Mouse (Mus musculus): Measurements from ENCODE around the gene Iqcd. TPM values are rescaled to one million over a fixed set of nuclear protein-coding genes. Genes with fewer than 3 reads are reported as not detected.

Gene Iqcd
- polyA plus RNA-seq, 3 experiments from 2014 or later, result 0.91 TPM; not detected in 2

- peak; percentile 57 for ATAC-seq
Measured at GRCm38 (mm10) chr5:120604839-120605238, 16.0 kb downstream of the Iqcd start.

- ATAC-seq, result no peak
Measured at GRCm38 (mm10) chr5:120605241-120605661, 16.4 kb downstream of the Iqcd start.

GRCm38 (mm10) chr5:120605688-120606087, 16.9 kb downstream of the Iqcd start:
- ATAC-seq, result peak; percentile 84

GRCm38 (mm10) chr5:120606590-120607200, 17.9 kb downstream of the Iqcd start:
- no peak for ATAC-seq

GRCm38 (mm10) chr5:120607335-120607734, 18.5 kb downstream of the Iqcd start:
- no peak for ATAC-seq

- ATAC-seq, result no peak
Measured at GRCm38 (mm10) chr5:120609246-120609775, 20.5 kb downstream of the Iqcd start.

- ATAC-seq, result no peak
Measured at GRCm38 (mm10) chr5:120610906-120611305, 22.1 kb downstream of the Iqcd start.

- no peak for ATAC-seq
Measured at GRCm38 (mm10) chr5:120611416-120611815, 22.6 kb downstream of the Iqcd start.

- peak; percentile 76 for ATAC-seq
Measured at GRCm38 (mm10) chr5:120612442-120612821, 23.6 kb downstream of the Iqcd start, which contains the start of the genes Rita1 and Ddx54. Rita1 (minus strand) TSS chr5:120612589. Ddx54 (plus strand) TSS chr5:120612739.

GRCm38 (mm10) chr5:120612822-120613604, 24.2 kb downstream of the Iqcd start:
- peak; percentile 86 for ATAC-seq

GRCm38 (mm10) chr5:120615903-120616302, 27.1 kb downstream of the Iqcd start:
- no peak for ATAC-seq

GRCm38 (mm10) chr5:120618778-120619177, 30.0 kb downstream of the Iqcd start:
- ATAC-seq, result no peak

- no peak for ATAC-seq
Measured at GRCm38 (mm10) chr5:120619201-120619600, 30.4 kb downstream of the Iqcd start.

GRCm38 (mm10) chr5:120620375-120621077, 31.7 kb downstream of the Iqcd start:
- ATAC-seq, result peak; percentile 49

- ATAC-seq, result peak; percentile 73
Measured at GRCm38 (mm10) chr5:120621078-120621765, 32.4 kb downstream of the Iqcd start.

- ATAC-seq, result no peak
Measured at GRCm38 (mm10) chr5:120621846-120622197, 33.0 kb downstream of the Iqcd start.

GRCm38 (mm10) chr5:120622198-120622851, 33.5 kb downstream of the Iqcd start:
- peak; percentile 39 for ATAC-seq

- ATAC-seq, result no peak
Measured at GRCm38 (mm10) chr5:120624427-120624826, 35.6 kb downstream of the Iqcd start.

- no peak for ATAC-seq
Measured at GRCm38 (mm10) chr5:120626399-120626798, 37.6 kb downstream of the Iqcd start.

- ATAC-seq, result no peak
Measured at GRCm38 (mm10) chr5:120627515-120628300, 38.9 kb downstream of the Iqcd start.

- no peak for ATAC-seq
Measured at GRCm38 (mm10) chr5:120628624-120629023, 39.8 kb downstream of the Iqcd start.

All from inflammation-experienced regulatory T-cells, adult 6 months (primary cell).